Mouse (Mus musculus): ENCODE data around the gene Olfr917. TPM values are rescaled to one million over a fixed set of nuclear protein-coding genes. Genes with fewer than 3 reads are reported as not detected.

Gene Olfr917
- not detected for total RNA-seq (2021)

DNA sequence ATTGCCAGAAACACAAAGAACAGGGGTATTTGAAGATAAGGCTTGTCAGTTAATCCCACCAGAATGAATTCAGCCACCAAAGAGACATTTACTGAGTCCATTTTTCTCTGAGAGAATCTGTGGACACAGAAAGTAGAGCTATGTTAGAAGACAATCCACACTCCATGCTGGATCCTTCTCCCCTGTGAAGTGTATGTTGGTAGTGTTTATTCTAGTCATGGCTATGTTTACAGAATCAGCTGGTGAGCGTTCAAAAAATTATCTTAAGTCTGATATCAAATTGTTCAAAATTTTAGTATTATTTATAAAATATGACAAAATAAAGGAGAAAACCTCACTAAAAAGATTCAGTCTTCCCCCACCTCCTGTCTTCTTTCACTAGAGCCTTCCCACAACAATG lies at the start of gene Olfr917:
Gene Olfr917, minus strand, starts transcription at position 101 of the 400 bp plus-strand sequence.
- intact Hi-C loops (cut with DNase I): no loop called here
- no peak for DNase-seq (ENCODE audit: low spot score)

DNA sequence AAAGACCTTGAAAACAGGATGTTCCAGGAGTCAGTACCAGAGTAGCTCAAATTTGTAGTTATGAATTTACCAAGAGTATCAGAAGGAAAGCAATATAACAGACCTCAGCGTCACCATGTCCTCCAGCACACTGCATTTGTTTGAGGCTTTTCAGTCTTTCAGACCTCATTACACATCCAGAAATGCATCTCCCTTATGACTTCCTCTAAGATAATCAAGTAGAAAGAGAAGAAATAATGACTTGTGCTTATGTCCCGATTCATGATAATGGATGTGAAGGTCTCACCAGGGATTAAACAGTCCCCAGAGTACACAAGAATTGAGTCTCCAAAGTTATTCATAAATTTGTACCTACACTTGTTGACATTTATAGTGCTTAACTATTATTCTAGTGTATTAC lies 8.9 kb upstream of the Olfr917 start, which contains the start of gene Olfr918:
Gene Olfr918, minus strand, starts transcription at position 101 of the 400 bp plus-strand sequence.
- no peak for DNase-seq (ENCODE audit: low spot score)
- intact Hi-C loops (cut with DNase I): no loop called here

DNA sequence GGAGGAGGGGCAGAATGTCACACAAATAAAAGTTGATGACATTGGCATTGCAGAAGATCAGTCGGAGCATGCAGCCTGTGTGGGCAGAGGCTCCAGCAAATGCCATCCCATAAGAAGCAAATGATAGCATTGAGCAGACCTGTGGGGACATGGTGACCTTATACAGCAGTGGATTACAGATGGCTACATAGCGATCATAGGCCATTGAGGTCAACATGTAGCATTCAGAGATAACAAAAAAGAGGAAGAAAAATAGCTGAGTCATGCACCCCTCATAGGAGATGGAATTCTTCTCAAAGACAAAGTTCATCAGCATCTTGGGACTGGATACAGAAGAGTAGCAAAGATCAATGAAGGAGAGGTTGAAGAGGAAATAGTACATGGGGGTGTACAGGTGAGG lies 7.2 kb upstream of the Olfr917 start:
- intact Hi-C loops (cut with DNase I): no loop called here
- no peak for DNase-seq (ENCODE audit: low spot score)

DNA sequence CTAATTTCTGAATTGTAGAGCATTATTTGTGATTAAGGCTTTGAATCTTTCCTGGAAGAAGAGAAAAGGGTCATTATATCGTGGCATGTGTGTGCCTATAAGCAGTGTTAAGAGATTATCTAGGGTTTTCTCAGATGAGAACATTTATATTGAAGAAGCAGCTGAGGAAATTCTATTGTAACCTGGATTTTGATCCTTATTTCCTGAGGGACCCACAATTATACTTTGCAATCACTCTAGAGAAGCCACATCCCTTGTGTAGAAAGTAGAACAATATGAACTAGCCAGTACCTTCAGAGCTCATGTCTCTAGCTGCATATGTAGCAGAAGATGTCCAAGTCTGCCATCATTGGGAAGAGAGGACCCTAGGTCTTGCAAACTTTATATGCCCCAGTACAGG lies 5.9 kb downstream of the Olfr917 start, which contains the start of gene Olfr916:
Gene Olfr916, minus strand, starts transcription at position 101 of the 400 bp plus-strand sequence.
- DNase-seq (ENCODE audit: low spot score): no peak
- intact Hi-C loops (cut with DNase I): no loop called here

DNA sequence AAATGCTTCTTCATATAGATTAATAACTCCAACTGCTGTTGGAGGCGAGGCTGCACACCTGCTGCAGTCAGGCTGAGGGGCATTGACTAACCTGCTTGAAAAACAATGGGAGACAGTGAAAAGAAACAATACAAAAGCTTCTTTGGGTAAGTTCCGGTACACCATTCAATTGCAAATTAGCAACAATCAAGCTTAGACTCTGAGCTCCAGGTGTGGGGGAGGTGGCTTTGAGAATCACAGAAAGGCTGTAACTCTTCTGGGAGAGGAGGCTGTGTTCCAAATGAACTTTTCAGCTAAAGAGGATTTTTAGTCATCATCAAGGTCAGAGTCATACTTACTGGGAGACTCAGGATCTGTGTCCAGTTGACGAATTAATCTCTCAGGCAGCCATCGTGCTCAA lies 33.2 kb downstream of the Olfr917 start:
- no peak for DNase-seq (ENCODE audit: low spot score)
- intact Hi-C loops (cut with DNase I): no loop called here

Other genes starting within 250 kb of the Olfr917 start
- gene Olfr901, start 236.4 kb downstream of the Olfr917 start, total RNA-seq (2021): not detected
- gene Olfr902, start 218.2 kb downstream of the Olfr917 start, total RNA-seq (2021): not detected
- gene Olfr904, start 202.7 kb downstream of the Olfr917 start, total RNA-seq (2021): not detected
- not detected for gene Olfr905, start 194.7 kb downstream of the Olfr917 start, total RNA-seq (2021)
- gene Olfr906, start 178.8 kb downstream of the Olfr917 start, total RNA-seq (2021): not detected
- gene Olfr907, start 170.0 kb downstream of the Olfr917 start, total RNA-seq (2021): not detected
- not detected for gene Olfr911-ps1, start 144.3 kb downstream of the Olfr917 start, total RNA-seq (2021)
- not detected for gene Olfr910, start 128.0 kb downstream of the Olfr917 start, total RNA-seq (2021)
- gene Olfr912, start 85.7 kb downstream of the Olfr917 start, total RNA-seq (2021): not detected
- not detected for gene Olfr913, start 73.1 kb downstream of the Olfr917 start, total RNA-seq (2021)
- not detected for gene Olfr914, start 60.7 kb downstream of the Olfr917 start, total RNA-seq (2021)
- not detected for gene Olfr916, start 6.0 kb downstream of the Olfr917 start, total RNA-seq (2021)
- gene Olfr918, start 8.8 kb upstream of the Olfr917 start, total RNA-seq (2021): not detected
- gene Olfr919, start 37.8 kb upstream of the Olfr917 start, total RNA-seq (2021): not detected
- 10 to 100 TPM; 28.7 to 33.5 TPM for gene Vwa5a, start 52.4 kb upstream of the Olfr917 start, total RNA-seq (2021)
- under 1 TPM; 0.06 to 0.08 TPM for gene Olfr920, start 86.5 kb upstream of the Olfr917 start, total RNA-seq (2021)
- gene Olfr921, start 107.2 kb upstream of the Olfr917 start, total RNA-seq (2021): not detected
- gene Olfr922, start 148.8 kb upstream of the Olfr917 start, total RNA-seq (2021): not detected
- not detected for gene Olfr923, start 160.7 kb upstream of the Olfr917 start, total RNA-seq (2021)
- not detected for gene Olfr924, start 178.6 kb upstream of the Olfr917 start, total RNA-seq (2021)
- gene Olfr26, start 189.2 kb upstream of the Olfr917 start, total RNA-seq (2021): not detected
- gene Olfr926, start 211.3 kb upstream of the Olfr917 start, total RNA-seq (2021): not detected